17 mouse cellular contexts compared by ENCODE assay signal in the genomic region with DNA sequence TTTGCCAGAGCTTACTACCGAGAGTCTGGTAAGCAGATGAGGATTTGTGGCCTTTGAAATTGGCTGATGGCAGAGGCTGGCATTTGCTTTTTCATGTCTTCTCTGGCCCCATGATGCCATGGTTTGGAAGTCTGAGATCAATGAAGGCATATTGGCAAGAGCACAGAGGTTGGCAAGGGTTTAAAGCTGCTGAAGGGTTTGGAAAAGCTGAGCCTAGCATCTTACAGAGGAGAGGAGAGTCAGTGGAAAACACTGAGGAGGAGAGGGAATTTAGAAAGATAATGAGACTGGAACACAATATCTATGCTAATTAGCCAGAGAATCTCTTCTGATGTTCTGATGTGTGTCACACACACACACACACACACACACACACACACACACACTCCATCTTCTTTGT.
"Had no signal": no experiment of that assay in that cellular context is flagged by ENCODE, and none has a peak within 500 bp of the region (broad histone marks: within the 10 kb centered on the region; RNA-seq: fewer than 3 reads in every experiment).

No protein-coding gene starts in this region.

- H3K36me3 ChIP-seq: limb, embryonic 15.5 days; liver, embryonic 12.5 days; neural tube, embryonic 15.5 days had no signal

- ATAC-seq: liver, embryonic 12.5 days had no signal

- H3K27me3 ChIP-seq: limb, embryonic 15.5 days; liver, embryonic 12.5 days; neural tube, embryonic 15.5 days had no signal

- H3K4me1 ChIP-seq: limb, embryonic 15.5 days; liver, embryonic 12.5 days; megakaryocyte, embryonic 14.5 days; neural tube, embryonic 15.5 days had no signal

- H3K4me2 ChIP-seq: limb, embryonic 15.5 days; liver, embryonic 12.5 days; lung, embryonic 14.5 days; neural tube, embryonic 15.5 days had no signal

- H3K9me3 ChIP-seq: limb, embryonic 15.5 days; liver, embryonic 12.5 days; megakaryocyte, embryonic 14.5 days; neural tube, embryonic 15.5 days had no signal

- DNase-seq: kidney, adult 11 months; kidney, adult 9 months; kidney, postnatal 36 days; layer of hippocampus, adult 9-11 months; layer of hippocampus, postnatal 36 days; lung, embryonic 14.5 days; lung, postnatal 14 days; right cerebral cortex, adult 18-20 months; right cerebral cortex, postnatal 25 days; thymus, postnatal 36 days had no signal

- H3K27ac ChIP-seq: kidney, postnatal 0 days; limb, embryonic 15.5 days; liver, embryonic 12.5 days; macrophage; neural tube, embryonic 15.5 days had no signal

- H3K9ac ChIP-seq: limb, embryonic 15.5 days; liver, embryonic 12.5 days; lung, embryonic 14.5 days; neural tube, embryonic 15.5 days had no signal

- H3K4me3 ChIP-seq: limb, embryonic 15.5 days; liver, embryonic 12.5 days; megakaryocyte, embryonic 14.5 days; myocyte; neural tube, embryonic 15.5 days had no signal
